Mouse (Mus musculus): ENCODE data around the gene Tmem262. TPM values are rescaled to one million over a fixed set of nuclear protein-coding genes. Genes with fewer than 3 reads are reported as not detected.

Gene Tmem262
- polyA plus RNA-seq, 1 experiment from 2014 or later, result not detected

DNA sequence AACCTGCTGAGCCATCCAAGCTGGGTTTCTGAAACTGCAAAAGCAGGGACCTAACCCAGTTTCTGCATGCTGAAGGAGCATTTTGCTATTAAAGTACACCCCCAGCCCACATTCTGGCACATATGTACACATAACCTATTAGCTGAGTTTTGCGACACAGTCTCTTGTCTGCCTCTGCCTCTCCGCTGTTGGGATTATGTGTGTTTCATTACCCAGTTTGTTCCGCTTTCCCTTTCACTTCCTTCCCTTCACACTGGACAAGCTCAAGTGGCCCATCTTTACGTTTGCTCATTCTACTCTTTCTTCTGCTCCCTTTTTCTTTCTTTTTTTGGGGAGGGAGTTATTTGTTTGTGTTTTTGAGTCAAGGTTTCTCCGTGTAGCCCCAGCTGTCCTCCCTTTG is 5.9 kb upstream of the Tmem262 start:
- Histone ChIP-seq H3K9ac (no peak overlapping the region), H3K27me3 (no peaks in the 10 kb centered on the region), H3K4me1 (replicated peaks) (peaks cover 42% of the 10 kb centered on the region), H3K4me2 (no peak overlapping the region), H3K9me3 (replicated peaks) (no peaks in the 10 kb centered on the region), H3K4me3 (replicated peaks) (no peak overlapping the region), H3K36me3 (replicated peaks) (peaks cover 40% of the 10 kb centered on the region), H3K27ac (replicated peaks) (peak overlapping the region; percentile 42; the same call in 1 of the 2 replicates)
- ATAC-seq (ENCODE audit: insufficient read depth), result no peak
- 74% methylated on average over 5 of the region's 5 CpGs for WGBS (ENCODE audit: insufficient replicate concordance)

DNA sequence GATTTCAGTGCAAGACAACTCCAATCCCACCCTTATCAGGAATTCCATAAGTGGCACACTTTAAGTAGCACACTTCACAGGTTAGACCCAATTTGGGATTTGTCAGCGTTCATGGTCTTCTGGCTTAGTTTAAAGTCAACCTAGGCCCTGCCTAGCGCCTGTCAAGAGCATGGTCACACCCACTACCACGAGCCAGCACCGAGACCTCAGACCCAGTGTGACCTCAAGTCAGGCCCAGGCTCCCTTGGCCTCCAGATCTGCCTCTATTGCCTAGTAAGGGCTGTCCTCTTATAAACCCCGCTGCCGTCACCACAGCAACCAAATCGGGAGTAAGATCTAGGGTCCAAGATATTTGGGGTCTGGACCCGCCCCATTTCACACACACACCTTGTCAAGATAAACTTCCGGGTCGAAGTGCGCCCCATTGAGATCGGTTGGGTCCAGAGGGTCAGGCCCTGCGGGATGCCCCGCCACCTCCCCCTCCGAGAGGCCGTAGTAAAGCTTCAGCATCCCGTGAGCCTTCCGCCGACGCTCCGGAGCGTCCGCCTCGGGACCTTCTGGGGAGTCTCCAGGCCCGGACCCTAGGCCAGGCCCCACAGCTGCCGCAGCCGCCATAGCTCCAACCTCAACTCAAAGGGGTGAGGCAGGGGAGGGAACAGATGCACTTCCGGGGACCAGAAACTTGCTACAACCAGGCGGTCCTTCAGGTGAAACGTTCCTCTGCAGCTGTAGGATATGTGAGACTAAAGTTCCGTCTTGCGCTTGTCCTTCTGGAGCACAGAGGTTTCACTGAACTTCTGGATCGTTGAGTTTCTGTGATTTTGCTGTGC is 3.1 kb upstream of the Tmem262 start, which contains the start of gene Vps51:
Vps51 (minus strand) TSS at position 668 of the 830 bp plus-strand sequence.
- Histone ChIP-seq H3K36me3 (replicated peaks) (peaks cover 33% of the 10 kb centered on the region), H3K4me3 (replicated peaks) (peak within 1 kb of the TSS; percentile 79), H3K9ac (peak within 1 kb of the TSS; percentile 72), H3K9me3 (replicated peaks) (no peaks in the 10 kb centered on the region), H3K27me3 (no peaks in the 10 kb centered on the region), H3K27ac (replicated peaks) (peak within 1 kb of the TSS; percentile 85), H3K4me2 (peak within 1 kb of the TSS; percentile 83), H3K4me1 (replicated peaks) (peaks cover 39% of the 10 kb centered on the region)
- ATAC-seq (ENCODE audit: insufficient read depth), result peak; percentile 85
- under 1% methylated on average over 33 of the region's 33 CpGs for WGBS (ENCODE audit: insufficient replicate concordance)

DNA sequence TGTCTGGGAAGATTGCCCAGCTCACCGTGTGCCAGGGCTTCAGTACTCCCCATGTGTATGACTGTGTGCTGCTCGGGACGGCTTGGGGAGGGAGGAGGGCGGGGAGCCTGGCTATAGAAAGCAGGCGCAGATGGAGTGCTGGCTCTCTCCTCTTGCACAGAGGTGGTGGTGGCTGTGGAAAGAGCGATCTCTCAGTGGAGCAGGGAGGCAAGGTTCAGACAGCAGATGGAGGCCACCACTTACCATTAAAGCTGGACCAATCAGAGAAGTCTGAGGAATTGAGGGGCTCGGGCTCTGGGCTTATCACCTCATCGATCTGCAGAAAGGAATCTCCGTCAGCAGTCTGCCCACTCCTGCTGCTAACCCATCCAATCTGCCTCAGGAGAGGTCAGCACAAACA is 2.3 kb downstream of the Tmem262 start, which contains the start of gene Gm28374:
Gm28374 (minus strand) TSS at position 101 of the 400 bp plus-strand sequence.
- 80% methylated on average over 9 of the region's 9 CpGs for WGBS (ENCODE audit: insufficient replicate concordance)
- no peaks in the 10 kb centered on the region for H3K9me3 ChIP-seq (replicated peaks)

DNA sequence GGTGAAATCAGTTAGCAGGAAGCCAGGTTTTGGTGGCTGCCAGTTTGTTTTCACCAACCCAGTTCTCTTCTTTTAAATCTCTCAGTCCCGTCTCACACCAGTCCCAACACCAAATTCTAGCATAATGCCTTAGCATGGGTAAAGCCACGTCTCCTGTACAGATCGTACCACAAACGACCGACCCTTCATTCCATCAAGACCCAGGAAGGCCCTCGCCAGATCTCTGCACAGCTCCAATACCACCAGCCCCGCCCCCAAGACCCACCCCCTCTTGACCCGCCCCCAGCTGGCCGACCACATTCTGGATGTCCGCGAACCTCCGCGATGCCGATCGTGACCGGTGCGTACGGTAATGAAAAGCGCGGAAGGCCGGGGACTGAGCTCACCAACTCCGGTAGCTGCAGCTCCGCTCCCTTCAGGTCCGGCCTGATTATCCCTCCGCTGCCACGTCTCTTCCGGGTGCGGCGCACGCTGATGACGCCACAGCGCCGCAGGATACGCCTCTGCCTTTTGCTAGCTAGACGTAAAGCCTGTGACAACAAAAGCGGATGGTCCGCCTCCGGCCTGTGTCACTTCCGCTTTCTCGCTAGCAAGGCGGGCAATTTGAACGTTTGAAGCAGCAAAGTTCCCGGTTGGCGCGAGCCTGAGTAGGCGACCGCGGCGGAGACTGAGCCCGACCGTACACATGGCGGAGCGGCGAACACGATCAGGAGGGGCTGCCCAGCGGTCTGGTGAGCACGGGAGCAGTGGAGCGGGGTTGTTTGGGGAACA is 4.8 kb downstream of the Tmem262 start, which contains the start of the genes Zfpl1 and Cdca5:
Zfpl1 (minus strand) TSS at position 479 of the 771 bp plus-strand sequence.
Cdca5 (plus strand) TSS at position 506 of the 771 bp plus-strand sequence.
- Histone ChIP-seq H3K9me3 (replicated peaks) (no peaks in the 10 kb centered on the region), H3K27ac (replicated peaks) (peak within 1 kb of the TSS; percentile 92), H3K4me1 (replicated peaks) (peaks cover 39% of the 10 kb centered on the region), H3K4me3 (replicated peaks) (peak within 1 kb of the TSS; percentile 81), H3K36me3 (replicated peaks) (peaks cover 70% of the 10 kb centered on the region), H3K27me3 (no peaks in the 10 kb centered on the region), H3K9ac (peak within 1 kb of the TSS; percentile 76), H3K4me2 (peak within 1 kb of the TSS; percentile 85)
- under 1% methylated on average over 58 of the region's 58 CpGs for WGBS (ENCODE audit: insufficient replicate concordance)
- ATAC-seq (ENCODE audit: insufficient read depth), result peak; percentile 87

More for the DNA sequence above, 2.3 kb downstream of the Tmem262 start, which contains the start of gene Gm28374:
- H3K27ac ChIP-seq (replicated peaks), result no peak within 1 kb of the TSS
- no peak for ATAC-seq (ENCODE audit: insufficient read depth)
- peaks cover 47% of the 10 kb centered on the region for H3K36me3 ChIP-seq (replicated peaks)
- no peak within 1 kb of the TSS for H3K4me2 ChIP-seq
- no peak within 1 kb of the TSS for H3K4me3 ChIP-seq (replicated peaks)
- H3K4me1 ChIP-seq (replicated peaks), result peaks cover 43% of the 10 kb centered on the region
- H3K9ac ChIP-seq, result no peak within 1 kb of the TSS
- H3K27me3 ChIP-seq, result no peaks in the 10 kb centered on the region

DNA sequence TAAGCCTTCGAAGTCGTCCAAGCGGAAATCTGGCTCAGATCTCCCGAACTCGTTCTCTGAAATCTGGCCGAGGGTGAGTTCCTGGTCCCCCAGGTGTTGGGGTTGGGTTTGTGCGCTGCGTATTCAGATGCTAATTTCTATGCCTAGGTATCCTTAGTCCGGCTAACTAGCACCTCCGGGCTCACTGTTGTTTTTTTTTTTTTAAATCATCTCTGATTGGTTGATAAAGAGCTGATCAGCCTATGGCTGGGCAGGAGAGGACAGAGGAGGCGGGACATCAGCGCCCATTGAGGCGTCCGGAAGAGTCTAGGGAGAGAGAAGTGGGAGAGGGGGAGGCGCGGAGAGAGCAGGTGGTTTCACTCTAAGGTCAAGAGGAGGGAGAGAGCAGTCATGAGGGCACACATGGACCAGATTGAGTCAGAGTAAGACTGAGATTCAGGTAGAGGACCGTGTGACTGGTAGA is 5.6 kb downstream of the Tmem262 start:
- no peaks in the 10 kb centered on the region for H3K9me3 ChIP-seq (replicated peaks)
- H3K27ac ChIP-seq (replicated peaks), result peak overlapping the region; percentile 92
- H3K9ac ChIP-seq, result peak overlapping the region; percentile 76
- WGBS (ENCODE audit: insufficient replicate concordance), result 0% methylated on average over 17 of the region's 17 CpGs
- H3K4me2 ChIP-seq, result peak overlapping the region; percentile 85
- no peaks in the 10 kb centered on the region for H3K27me3 ChIP-seq
- H3K4me1 ChIP-seq (replicated peaks), result peaks cover 39% of the 10 kb centered on the region
- ATAC-seq (ENCODE audit: insufficient read depth), result peak; percentile 77
- H3K4me3 ChIP-seq (replicated peaks), result peak overlapping the region; percentile 81
- H3K36me3 ChIP-seq (replicated peaks), result peaks cover 72% of the 10 kb centered on the region

DNA sequence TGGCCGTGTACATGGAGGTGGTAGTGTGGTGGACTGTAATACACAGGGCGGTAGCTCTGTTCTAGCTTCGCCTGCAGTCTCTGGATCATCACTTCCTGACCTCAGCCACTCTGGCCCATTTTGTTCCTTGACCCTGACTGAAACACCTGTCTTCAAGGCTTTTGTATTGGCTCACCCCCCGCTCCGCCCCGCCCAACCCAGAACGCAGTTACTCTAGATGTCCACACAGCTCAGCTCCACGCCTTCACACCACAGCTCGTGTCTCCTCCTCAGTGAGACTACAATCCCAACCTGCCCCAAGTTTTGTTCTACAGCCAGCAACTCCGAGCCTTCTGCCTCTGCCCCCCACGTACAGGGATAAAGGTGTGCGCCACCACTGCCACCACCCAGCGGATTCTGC is 9.0 kb downstream of the Tmem262 start:
- Histone ChIP-seq H3K36me3 (replicated peaks) (peaks cover 82% of the 10 kb centered on the region), H3K27me3 (no peaks in the 10 kb centered on the region), H3K27ac (replicated peaks) (no peak overlapping the region), H3K4me3 (replicated peaks) (no peak overlapping the region), H3K9ac (no peak overlapping the region), H3K4me1 (replicated peaks) (peaks cover 29% of the 10 kb centered on the region), H3K4me2 (no peak overlapping the region), H3K9me3 (replicated peaks) (no peaks in the 10 kb centered on the region)
- WGBS (ENCODE audit: insufficient replicate concordance), result 93% methylated on average over 13 of the region's 13 CpGs
- ATAC-seq (ENCODE audit: insufficient read depth), result no peak

DNA sequence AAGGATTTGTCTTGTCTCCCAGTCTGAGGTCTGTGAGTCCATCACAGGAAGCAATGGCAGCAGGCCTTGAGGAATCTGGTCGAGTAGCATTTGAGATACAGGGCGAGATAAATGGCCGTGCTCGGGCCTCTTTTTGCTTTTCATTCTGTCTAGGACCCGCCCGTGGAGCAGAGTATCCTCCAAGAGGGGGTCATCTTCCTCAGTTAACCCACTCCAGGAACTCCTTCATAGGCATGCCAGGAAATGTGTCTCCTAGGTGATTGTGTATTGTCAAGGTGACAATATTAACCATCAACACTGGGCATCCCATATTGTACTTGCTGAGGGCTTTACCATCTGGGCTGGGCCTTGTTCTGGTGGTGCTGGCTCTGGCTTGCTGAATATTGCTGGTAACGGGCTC is 14.3 kb downstream of the Tmem262 start, which contains the start of gene AC131692.1:
AC131692.1 (plus strand) TSS at position 301 of the 400 bp plus-strand sequence.
- no peak within 1 kb of the TSS for H3K4me3 ChIP-seq (replicated peaks)
- H3K36me3 ChIP-seq (replicated peaks), result peaks cover 81% of the 10 kb centered on the region
- no peaks in the 10 kb centered on the region for H3K9me3 ChIP-seq (replicated peaks)
- no peak within 1 kb of the TSS for H3K4me2 ChIP-seq
- no peak for ATAC-seq (ENCODE audit: insufficient read depth)
- 80% methylated on average over 7 of the region's 7 CpGs for WGBS (ENCODE audit: insufficient replicate concordance)
- no peak within 1 kb of the TSS for H3K27ac ChIP-seq (replicated peaks)
- peaks cover 9% of the 10 kb centered on the region; the same call in 1 of the 2 replicates for H3K4me1 ChIP-seq (replicated peaks)
- no peak within 1 kb of the TSS for H3K9ac ChIP-seq
- H3K27me3 ChIP-seq, result no peaks in the 10 kb centered on the region

DNA sequence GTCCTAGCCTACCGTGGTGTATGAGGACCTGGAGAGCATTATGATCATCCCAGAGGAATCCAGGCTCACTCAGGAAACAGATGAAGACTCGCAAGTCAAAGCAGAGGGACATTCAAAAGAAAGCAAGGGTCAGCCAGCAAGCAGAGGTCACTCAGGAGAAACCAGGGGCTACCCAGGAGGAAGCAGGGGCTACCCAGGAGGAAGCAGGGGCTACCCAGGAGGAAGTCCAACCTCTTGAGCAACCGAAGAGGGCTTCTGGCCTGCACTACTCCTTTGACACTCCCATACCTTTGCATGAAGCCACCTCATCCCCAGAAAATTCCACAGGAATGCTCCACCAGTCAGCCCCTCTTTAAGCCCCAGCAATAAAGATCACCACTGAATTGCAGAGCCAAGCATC is 18.0 kb downstream of the Tmem262 start:
- Histone ChIP-seq H3K4me3 (replicated peaks) (no peak overlapping the region), H3K9me3 (replicated peaks) (no peaks in the 10 kb centered on the region), H3K27me3 (no peaks in the 10 kb centered on the region), H3K27ac (replicated peaks) (no peak overlapping the region), H3K9ac (no peak overlapping the region), H3K36me3 (replicated peaks) (peaks cover 44% of the 10 kb centered on the region), H3K4me1 (replicated peaks) (peaks cover 27% of the 10 kb centered on the region), H3K4me2 (no peak overlapping the region)
- WGBS (ENCODE audit: insufficient replicate concordance), result 53% methylated on average over 3 of the region's 3 CpGs
- no peak for ATAC-seq (ENCODE audit: insufficient read depth)

DNA sequence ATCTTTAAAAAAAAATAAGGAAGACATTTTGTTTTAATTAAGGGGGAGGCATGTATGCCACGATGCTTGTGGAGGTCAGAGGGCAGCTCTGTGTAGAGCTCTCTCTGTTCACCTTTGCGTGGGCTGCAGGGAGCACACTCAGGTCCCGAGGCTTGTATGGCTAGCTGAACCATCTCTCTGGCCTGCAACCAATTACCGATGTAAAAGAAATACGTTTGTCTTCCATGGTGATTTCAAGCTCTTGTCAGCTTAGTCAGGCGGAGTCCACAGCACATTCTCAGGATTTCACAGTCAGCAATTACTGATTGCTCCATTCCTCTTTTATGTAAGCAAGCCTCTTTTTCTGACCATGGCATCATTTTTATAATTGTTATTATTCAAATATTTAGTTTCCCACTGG is 21.4 kb downstream of the Tmem262 start:
- Histone ChIP-seq H3K27ac (replicated peaks) (0 out of 2 replicates have a peak overlapping the region, but pooled peaks have one; percentile 63), H3K4me3 (replicated peaks) (no peak overlapping the region), H3K27me3 (no peaks in the 10 kb centered on the region), H3K9ac (no peak overlapping the region), H3K36me3 (replicated peaks) (peaks cover 11% of the 10 kb centered on the region), H3K4me1 (replicated peaks) (peaks cover 56% of the 10 kb centered on the region), H3K9me3 (replicated peaks) (no peaks in the 10 kb centered on the region), H3K4me2 (no peak overlapping the region)
- ATAC-seq (ENCODE audit: insufficient read depth), result no peak
- 77% methylated on average over 6 of the region's 6 CpGs for WGBS (ENCODE audit: insufficient replicate concordance)

DNA sequence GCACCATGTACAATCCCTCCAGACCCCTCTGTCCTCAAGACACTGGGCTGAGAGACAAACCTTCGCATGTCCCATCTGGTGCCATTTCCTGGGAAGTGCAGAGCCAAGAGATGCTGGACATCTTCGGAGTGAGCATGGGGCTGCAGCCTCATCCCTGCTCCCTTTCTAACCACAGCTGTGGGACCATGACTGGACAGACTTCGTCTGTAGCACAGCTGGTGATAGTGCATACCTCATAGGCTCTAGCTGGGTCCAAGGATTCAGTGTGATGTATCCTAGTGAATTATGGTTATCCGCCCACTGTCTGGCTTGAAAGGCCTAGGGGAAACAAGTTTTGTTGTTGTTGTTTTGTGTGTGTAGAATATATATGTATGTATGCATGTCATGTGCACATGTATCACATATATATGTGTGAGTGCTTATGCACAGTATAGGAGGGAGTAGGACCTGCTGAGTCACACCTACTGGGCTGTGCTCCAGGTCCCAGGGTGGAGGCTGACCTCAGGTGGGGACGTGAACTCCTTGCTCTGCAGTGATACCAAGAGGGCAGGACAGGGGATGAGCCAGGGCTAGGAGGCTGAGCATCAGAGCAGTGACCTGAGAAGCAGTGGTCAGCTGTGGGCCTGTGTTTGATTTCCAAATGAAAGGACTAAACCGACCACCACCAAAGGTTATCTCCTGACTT is 22.5 kb downstream of the Tmem262 start:
- Histone ChIP-seq H3K36me3 (replicated peaks) (peaks cover 11% of the 10 kb centered on the region), H3K9me3 (replicated peaks) (no peaks in the 10 kb centered on the region), H3K9ac (no peak overlapping the region), H3K27ac (replicated peaks) (peak overlapping the region; percentile 63), H3K4me2 (no peak overlapping the region), H3K4me1 (replicated peaks) (peaks cover 58% of the 10 kb centered on the region), H3K27me3 (no peaks in the 10 kb centered on the region), H3K4me3 (replicated peaks) (no peak overlapping the region)
- ATAC-seq (ENCODE audit: insufficient read depth), result peak; percentile 95
- 59% methylated on average over 6 of the region's 6 CpGs for WGBS (ENCODE audit: insufficient replicate concordance)
